In the genomic region with DNA sequence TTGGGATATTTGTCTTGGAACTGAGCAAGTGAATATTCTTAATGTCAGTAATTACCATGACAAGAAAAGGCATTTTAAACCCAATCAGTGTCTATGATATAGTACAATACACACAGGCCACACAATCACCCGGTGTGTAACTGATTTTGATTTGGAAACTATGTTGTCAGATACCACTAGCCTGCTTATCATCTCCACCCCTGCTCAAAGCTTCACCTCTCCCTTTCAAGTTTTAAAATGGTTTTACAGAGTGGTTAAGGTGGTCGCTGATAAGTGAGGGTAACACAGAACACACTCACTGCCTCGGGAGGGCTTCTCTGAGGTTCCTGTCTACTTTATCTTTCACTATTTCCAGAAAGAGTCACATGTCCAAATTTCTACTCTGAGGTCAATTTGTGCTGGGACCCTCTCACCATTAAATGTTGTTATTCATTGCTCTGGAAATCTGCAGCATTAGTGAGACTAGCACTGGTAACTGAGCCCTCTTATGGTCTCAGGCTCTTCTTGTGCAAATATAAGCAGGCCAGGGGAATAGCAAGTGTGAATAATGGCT, we compare ENCODE assay signal across 10 mouse cellular contexts. TPM values are rescaled to one million over a fixed set of nuclear protein-coding genes. Genes with fewer than 3 reads are reported as not detected.
A peak's percentile ranks its signal among the peaks of the same experiment; 100 is the strongest.
DNase-seq lines count a peak whose midpoint lies in the region; ATAC-seq and TF ChIP-seq lines count a peak whose summit lies in the region.
"Had no signal": no experiment of that assay in that cellular context is flagged by ENCODE, and none has a peak within 500 bp of the region (broad histone marks: within the 10 kb centered on the region; RNA-seq: fewer than 3 reads in every experiment).

No protein-coding gene starts in this region.

- H3K9ac ChIP-seq in hindbrain, embryonic 12.5 days = no peak overlapping the region
- H3K9ac ChIP-seq in midbrain, embryonic 12.5 days (replicated peaks) = no peak overlapping the region
- no peak overlapping the region for H3K9ac ChIP-seq in midbrain, embryonic 14.5 days (replicated peaks; ENCODE audit: low read length)
- 0 out of 2 replicates have a peak overlapping the region, but pooled peaks have one; percentile 83 for H3K9ac ChIP-seq in hindbrain, postnatal 0 days (replicated peaks; ENCODE audit: low read length)
- 0 out of 2 replicates have a peak overlapping the region, but pooled peaks have one; percentile 83 for H3K9ac ChIP-seq in neural tube, embryonic 13.5 days

- H3K27ac ChIP-seq in hindbrain, embryonic 12.5 days = no peak overlapping the region
- H3K27ac ChIP-seq in hindbrain, embryonic 10.5 days = no peak overlapping the region
- no peak overlapping the region for H3K27ac ChIP-seq in midbrain, embryonic 12.5 days (replicated peaks)
- H3K27ac ChIP-seq in midbrain, embryonic 14.5 days (replicated peaks; ENCODE audit: low read depth, low read length) = no peak overlapping the region
- H3K27ac ChIP-seq in hindbrain, postnatal 0 days = 0 out of 2 replicates have a peak overlapping the region, but pooled peaks have one; percentile 41
- no peak overlapping the region for H3K27ac ChIP-seq in neural tube, embryonic 13.5 days (replicated peaks)

- H3K4me1 ChIP-seq in hindbrain, embryonic 12.5 days = peaks cover 20% of the 10 kb centered on the region
- H3K4me1 ChIP-seq in hindbrain, embryonic 10.5 days (replicated peaks) = peaks cover 37% of the 10 kb centered on the region
- H3K4me1 ChIP-seq in midbrain, embryonic 12.5 days = peaks cover 18% of the 10 kb centered on the region
- peaks cover 17% of the 10 kb centered on the region for H3K4me1 ChIP-seq in midbrain, embryonic 14.5 days (ENCODE audit: control insufficient read depth, insufficient read depth, low read length)
- peaks cover 11% of the 10 kb centered on the region for H3K4me1 ChIP-seq in hindbrain, postnatal 0 days (ENCODE audit: insufficient read depth, low read length)
- peaks cover 33% of the 10 kb centered on the region for H3K4me1 ChIP-seq in neural tube, embryonic 13.5 days (replicated peaks)

- TF ChIP-seq CTCF in hindbrain, postnatal 0 days (IDR thresholded peaks at IDR 0.05; ENCODE audit: low read depth) = no peak

- ATAC-seq in hindbrain, embryonic 12.5 days (ENCODE audit: low FRiP score) = no peak
- no peak for ATAC-seq in midbrain, embryonic 12.5 days (ENCODE audit: low FRiP score, low read depth)
- no peak for ATAC-seq in midbrain, embryonic 14.5 days (ENCODE audit: low FRiP score, low TSS enrichment)
- no peak for ATAC-seq in hindbrain, postnatal 0 days
- no peak for ATAC-seq in neural tube, embryonic 13.5 days (ENCODE audit: low read depth)

- DNase-seq in hindbrain, embryonic 10.5 days (ENCODE audit: low spot score) = no peak
- DNase-seq in midbrain, embryonic 14.5 days = no peak
- DNase-seq in hindbrain, postnatal 0 days (ENCODE audit: low spot score) = no peak
- no peak for DNase-seq in gastrocnemius, postnatal 25 days
- no peak for DNase-seq in urinary bladder, postnatal 4 days (ENCODE audit: low spot score in 2 of 2)
- DNase-seq: kidney, adult 18-20 months had no signal

- no peak overlapping the region for H3K4me3 ChIP-seq in hindbrain, embryonic 12.5 days
- no peak overlapping the region for H3K4me3 ChIP-seq in hindbrain, embryonic 10.5 days
- H3K4me3 ChIP-seq in midbrain, embryonic 12.5 days = no peak overlapping the region
- no peak overlapping the region for H3K4me3 ChIP-seq in midbrain, embryonic 14.5 days (replicated peaks; ENCODE audit: low read depth, low read length)
- H3K4me3 ChIP-seq in hindbrain, postnatal 0 days (ENCODE audit: low read length) = no peak overlapping the region
- peak overlapping the region; percentile 67; the same call in 1 of the 2 replicates for H3K4me3 ChIP-seq in neural tube, embryonic 13.5 days

- 92% methylated on average over 3 of the region's 3 CpGs for WGBS in hindbrain, embryonic 12.5 days
- 90% methylated on average over 3 of the region's 3 CpGs for WGBS in hindbrain, embryonic 10.5 days
- 86% methylated on average over 3 of the region's 3 CpGs for WGBS in midbrain, embryonic 12.5 days
- WGBS in midbrain, embryonic 14.5 days = 90% methylated on average over 3 of the region's 3 CpGs
- WGBS in hindbrain, postnatal 0 days = 85% methylated on average over 3 of the region's 3 CpGs
- 89% methylated on average over 3 of the region's 3 CpGs for WGBS in neural tube, embryonic 13.5 days

- no peaks in the 10 kb centered on the region for H3K9me3 ChIP-seq in hindbrain, embryonic 12.5 days (replicated peaks)
- H3K9me3 ChIP-seq in hindbrain, embryonic 10.5 days = no peaks in the 10 kb centered on the region
- H3K9me3 ChIP-seq in midbrain, embryonic 12.5 days = no peaks in the 10 kb centered on the region
- H3K9me3 ChIP-seq in midbrain, embryonic 14.5 days (ENCODE audit: control insufficient read depth, low read length) = no peaks in the 10 kb centered on the region
- no peaks in the 10 kb centered on the region for H3K9me3 ChIP-seq in hindbrain, postnatal 0 days (ENCODE audit: low read length)
- H3K9me3 ChIP-seq in neural tube, embryonic 13.5 days = no peaks in the 10 kb centered on the region

- no peaks in the 10 kb centered on the region for H3K27me3 ChIP-seq in hindbrain, embryonic 12.5 days
- H3K27me3 ChIP-seq in hindbrain, embryonic 10.5 days (ENCODE audit: insufficient read depth, poor library complexity, severe bottlenecking) = no peaks in the 10 kb centered on the region
- no peaks in the 10 kb centered on the region for H3K27me3 ChIP-seq in midbrain, embryonic 12.5 days
- no peaks in the 10 kb centered on the region for H3K27me3 ChIP-seq in midbrain, embryonic 14.5 days (ENCODE audit: control insufficient read depth, insufficient read depth, low read length)
- H3K27me3 ChIP-seq in hindbrain, postnatal 0 days (ENCODE audit: insufficient read depth, low read length) = no peaks in the 10 kb centered on the region
- no peaks in the 10 kb centered on the region for H3K27me3 ChIP-seq in neural tube, embryonic 13.5 days

- no peaks in the 10 kb centered on the region for H3K36me3 ChIP-seq in hindbrain, embryonic 12.5 days
- no peaks in the 10 kb centered on the region for H3K36me3 ChIP-seq in hindbrain, embryonic 10.5 days
- no peaks in the 10 kb centered on the region for H3K36me3 ChIP-seq in midbrain, embryonic 12.5 days
- no peaks in the 10 kb centered on the region for H3K36me3 ChIP-seq in midbrain, embryonic 14.5 days (ENCODE audit: control insufficient read depth, insufficient read depth, low read length)
- H3K36me3 ChIP-seq in hindbrain, postnatal 0 days (ENCODE audit: insufficient read depth, low read length) = no peaks in the 10 kb centered on the region
- no peaks in the 10 kb centered on the region for H3K36me3 ChIP-seq in neural tube, embryonic 13.5 days

- H3K4me2 ChIP-seq in hindbrain, embryonic 12.5 days (replicated peaks) = peak overlapping the region; percentile 71; the same call in 1 of the 2 replicates
- H3K4me2 ChIP-seq in midbrain, embryonic 12.5 days (replicated peaks) = peak overlapping the region; percentile 80; the same call in 1 of the 2 replicates
- H3K4me2 ChIP-seq in midbrain, embryonic 14.5 days (ENCODE audit: low read length) = no peak overlapping the region; the same call in 1 of the 2 replicates
- peak overlapping the region; percentile 67; the same call in 1 of the 2 replicates for H3K4me2 ChIP-seq in hindbrain, postnatal 0 days (ENCODE audit: low read depth, low read length)
- H3K4me2 ChIP-seq in neural tube, embryonic 13.5 days = peak overlapping the region; percentile 88

RNA-seq across cellular contexts. Expression of a gene that starts 1.9 kb away (rescaled TPM):
- polyA plus RNA-seq in hindbrain, embryonic 12.5 days (2016; fragmentation: Nextera tagmentation; extraction: Ambion mirVana) = 16.5 and 17.0 TPM in 2 replicates
- 9.2 and 10.7 TPM in 2 replicates for polyA plus RNA-seq in hindbrain, embryonic 10.5 days (2016; fragmentation: Nextera tagmentation; extraction: Ambion mirVana)
- polyA plus RNA-seq in midbrain, embryonic 12.5 days (2016; fragmentation: Nextera tagmentation; extraction: Ambion mirVana) = 15.5 and 15.9 TPM in 2 replicates
- polyA plus RNA-seq in midbrain, embryonic 14.5 days (2014; fragmentation: Nextera tagmentation; extraction: Ambion mirVana) = 17.9 and 18.0 TPM in 2 replicates
- total RNA-seq in hindbrain, postnatal 0 days (2014; rRNA removed) = 6.8 and 7.9 TPM in 2 replicates
- polyA plus RNA-seq in hindbrain, postnatal 0 days (2015; fragmentation: Nextera tagmentation; extraction: Ambion mirVana) = 11.5 and 12.9 TPM in 2 replicates
- 15.3 and 17.2 TPM in 2 replicates for polyA plus RNA-seq in neural tube, embryonic 13.5 days (2015; fragmentation: Nextera tagmentation; extraction: Ambion mirVana)
- total RNA-seq in gastrocnemius, postnatal 25 days (2021) = 10 to 100 TPM; 17.8 to 21.3 TPM

RNA-seq across cellular contexts. Expression of a gene that starts 44.4 kb away (rescaled TPM):
- not detected in 2 replicates for polyA plus RNA-seq in hindbrain, embryonic 12.5 days (2016; fragmentation: Nextera tagmentation; extraction: Ambion mirVana)
- polyA plus RNA-seq in hindbrain, embryonic 10.5 days (2016; fragmentation: Nextera tagmentation; extraction: Ambion mirVana) = not detected in 2 replicates
- not detected in 2 replicates for polyA plus RNA-seq in midbrain, embryonic 12.5 days (2016; fragmentation: Nextera tagmentation; extraction: Ambion mirVana)
- not detected in 2 replicates for polyA plus RNA-seq in midbrain, embryonic 14.5 days (2014; fragmentation: Nextera tagmentation; extraction: Ambion mirVana)
- total RNA-seq in hindbrain, postnatal 0 days (2014; rRNA removed) = not detected in 2 replicates
- polyA plus RNA-seq in hindbrain, postnatal 0 days (2015; fragmentation: Nextera tagmentation; extraction: Ambion mirVana) = 0.25 TPM in 1 of 2 replicates, not detected in the other
- not detected in 2 replicates for polyA plus RNA-seq in neural tube, embryonic 13.5 days (2015; fragmentation: Nextera tagmentation; extraction: Ambion mirVana)
- not detected for total RNA-seq in gastrocnemius, postnatal 25 days (2021)
- total RNA-seq: ES-E14 had no signal

Comparison
In these comparisons a context has a peak if more than half of its experiments do, and no peak if none do; other contexts are left out.
1. H3K9ac ChIP-seq: peak in hindbrain, postnatal 0 days (single experiment) and neural tube, embryonic 13.5 days (single experiment); none in hindbrain, embryonic 12.5 days (single experiment), midbrain, embryonic 12.5 days (single experiment) and midbrain, embryonic 14.5 days (single experiment).